Mouse (Mus musculus) kidney, adult 11 months (tissue): ENCODE results near the gene Tiam2.

Source experiments
- DNase-seq: peaks from one replicate; pipeline ENCODE4 v3.0.0; 2022

The Tiam2 gene

GRCm38 (mm10) chr17:3505711-3506110, 179.3 kb downstream of the Tiam2 start:
- DNase-seq = no peak

GRCm38 (mm10) chr17:3506508-3506907, 180.1 kb downstream of the Tiam2 start:
- DNase-seq = no peak

DNA sequence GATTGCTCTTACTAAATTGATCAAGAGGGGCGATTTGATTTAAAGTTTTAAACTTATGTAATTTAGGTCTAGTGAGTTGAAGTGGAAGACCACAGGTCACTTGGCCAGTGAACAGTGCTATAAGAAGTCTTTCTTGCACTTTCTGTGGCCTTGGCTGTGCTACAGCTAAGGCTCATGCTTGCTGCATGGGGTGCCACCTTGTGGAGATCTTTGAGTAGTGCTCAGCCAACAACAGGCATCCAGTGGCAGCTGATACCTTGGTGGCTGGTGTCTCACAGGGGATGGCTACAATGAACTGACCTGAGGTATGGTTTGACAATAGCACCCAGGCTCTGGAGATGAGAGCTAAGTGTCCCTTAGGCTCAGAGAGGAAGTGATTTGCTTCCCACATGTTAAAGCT, 183.5 kb downstream of the Tiam2 start:
- DNase-seq = peak; percentile 49

DNA sequence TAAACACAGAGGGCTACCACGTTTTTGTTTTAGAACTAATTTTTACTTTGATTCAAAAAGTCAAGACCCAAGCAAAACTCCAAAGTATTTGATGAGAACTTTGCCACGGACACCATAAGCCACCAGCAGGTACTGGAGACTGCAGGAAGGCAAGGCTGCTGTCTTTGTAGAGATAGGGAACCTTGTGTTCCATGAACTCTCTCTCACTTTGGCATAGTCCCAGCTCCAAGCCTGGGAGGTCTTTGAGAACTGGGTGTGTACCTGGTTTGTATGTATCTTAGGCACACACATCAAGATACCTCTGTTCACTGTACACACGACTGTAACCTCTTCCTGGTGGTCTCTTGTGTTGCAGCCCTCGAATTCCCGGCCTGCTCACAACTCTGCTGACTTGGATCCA, 187.9 kb downstream of the Tiam2 start:
- no peak for DNase-seq

- no peak for DNase-seq
Measured at GRCm38 (mm10) chr17:3515851-3516250, 189.5 kb downstream of the Tiam2 start.

DNA sequence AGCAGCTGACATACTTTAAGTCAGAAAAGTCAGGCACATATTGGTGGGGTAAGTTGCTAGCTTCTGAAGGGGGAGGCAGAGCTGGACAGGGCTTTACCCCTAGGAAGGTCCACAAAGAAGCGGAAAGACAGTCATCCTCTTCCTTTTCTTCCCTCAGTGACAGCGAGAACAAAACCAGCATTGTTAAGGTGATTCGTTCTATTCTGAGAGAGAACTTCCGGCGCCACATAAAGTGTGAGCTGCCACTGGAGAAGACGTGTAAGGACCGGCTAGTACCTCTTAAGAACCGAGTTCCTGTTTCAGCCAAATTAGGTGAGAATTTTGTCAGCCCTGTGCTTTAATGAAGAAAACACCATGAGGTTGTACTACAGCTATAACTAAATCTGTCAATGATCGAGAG, 190.0 kb downstream of the Tiam2 start:
- DNase-seq = no peak

DNA sequence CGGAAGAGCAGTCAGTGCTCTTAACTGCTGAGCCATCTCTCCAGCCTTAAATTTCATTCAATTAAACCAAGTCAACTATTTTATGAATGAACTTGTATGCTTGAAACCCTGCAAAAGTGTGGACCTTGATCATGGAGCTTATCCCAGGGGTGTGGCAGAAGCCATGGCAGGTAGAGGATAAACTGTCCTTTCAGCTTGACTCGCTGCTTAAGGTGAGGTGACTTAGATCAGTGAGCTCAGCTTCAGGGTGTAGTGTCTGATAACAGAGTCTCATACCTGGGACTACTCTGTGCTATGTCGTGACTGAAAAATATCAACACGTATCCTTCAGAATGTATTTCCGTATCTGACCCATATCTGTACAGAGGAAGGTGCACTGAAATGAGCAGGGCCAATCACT, 194.0 kb downstream of the Tiam2 start:
- DNase-seq = no peak

- DNase-seq = no peak
Measured at GRCm38 (mm10) chr17:3527841-3528471, 201.6 kb downstream of the Tiam2 start.

DNA sequence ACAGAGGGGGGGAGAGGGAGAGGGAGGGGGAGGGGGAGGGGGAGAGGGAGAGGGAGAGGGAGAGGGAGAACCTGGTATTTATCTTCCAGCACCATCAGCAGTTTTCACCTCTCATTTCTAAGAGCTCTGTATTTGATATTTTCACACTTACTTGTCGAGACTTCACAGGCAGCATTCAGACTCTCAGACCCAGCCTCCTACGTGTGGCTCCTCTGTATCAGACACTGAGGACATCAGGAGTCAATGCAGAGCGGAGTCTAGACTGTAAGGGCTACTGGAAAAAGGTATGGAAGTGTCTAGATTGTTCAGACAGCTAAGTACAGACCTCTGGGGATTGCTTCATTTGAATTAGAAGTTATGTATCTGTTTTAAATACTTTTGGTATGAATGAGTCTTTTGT, 203.2 kb downstream of the Tiam2 start:
- no peak for DNase-seq

- no peak for DNase-seq
Measured at GRCm38 (mm10) chr17:3530549-3530948, 204.2 kb downstream of the Tiam2 start.

DNA sequence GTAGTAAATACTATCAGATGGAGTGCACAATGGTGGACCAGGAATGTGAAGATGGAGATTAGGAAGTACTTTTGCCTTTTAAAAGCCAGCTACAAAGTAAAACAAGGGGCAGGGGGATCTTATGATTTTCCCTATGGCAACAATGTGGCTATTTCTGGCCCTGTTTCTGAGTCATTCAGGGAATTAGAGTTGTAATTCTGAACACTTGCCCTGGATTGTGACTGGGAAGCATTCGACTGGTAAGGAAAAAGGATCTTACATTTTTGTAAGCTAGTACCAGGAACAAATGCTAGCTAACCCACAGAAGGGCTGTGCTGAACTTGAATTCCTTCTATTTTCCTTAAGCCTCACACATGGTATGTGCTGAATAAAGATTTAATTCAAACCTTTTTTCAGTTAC, 205.3 kb downstream of the Tiam2 start:
- DNase-seq = no peak

GRCm38 (mm10) chr17:3532254-3532653, 205.9 kb downstream of the Tiam2 start, which contains the start of gene Cldn20:
TSS of gene Cldn20 (plus strand) at chr17:3532554.
- DNase-seq = no peak

DNA sequence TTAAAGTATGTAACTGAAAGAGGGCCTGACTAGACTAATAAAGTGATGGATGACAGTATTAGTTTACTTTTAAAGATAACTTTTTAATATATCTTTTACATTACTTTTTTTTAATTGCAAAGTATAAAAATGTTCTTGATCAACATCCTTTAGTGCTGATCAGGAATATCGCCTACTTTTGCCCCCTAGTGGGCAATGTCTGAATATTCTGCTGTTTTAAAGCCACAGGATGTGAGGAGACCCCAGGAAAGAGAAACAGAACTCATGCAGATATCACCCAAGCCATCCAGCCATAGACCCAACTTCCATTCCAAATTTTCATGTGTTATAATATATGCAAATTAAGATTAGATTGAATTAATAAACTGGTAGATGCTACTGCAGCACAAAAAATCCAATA, 207.1 kb downstream of the Tiam2 start:
- DNase-seq = no peak

GRCm38 (mm10) chr17:3540304-3540703, 213.9 kb downstream of the Tiam2 start:
- no peak for DNase-seq

DNA sequence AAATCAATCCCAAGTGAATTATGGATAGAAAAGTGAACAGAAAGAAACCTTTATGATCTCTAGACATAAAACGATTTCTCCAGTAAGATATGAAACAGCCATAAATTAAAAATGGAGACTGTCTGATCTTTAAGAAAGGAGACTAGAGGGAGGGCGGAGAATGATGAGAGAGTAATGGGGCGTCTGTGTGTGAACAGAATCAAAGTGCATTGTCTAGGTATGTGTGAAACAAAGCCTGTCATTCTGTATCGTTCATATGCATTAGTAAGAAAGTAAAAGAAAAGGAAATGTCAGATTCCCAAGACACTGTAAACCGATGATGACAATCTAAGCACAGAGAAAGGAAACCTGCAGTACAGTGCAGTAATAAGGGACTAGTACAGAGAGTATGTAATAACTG, 214.7 kb downstream of the Tiam2 start:
- no peak for DNase-seq

GRCm38 (mm10) chr17:3547725-3548124, 221.4 kb downstream of the Tiam2 start:
- DNase-seq = no peak

GRCm38 (mm10) chr17:3556251-3556650, 229.9 kb downstream of the Tiam2 start:
- no peak for DNase-seq

GRCm38 (mm10) chr17:3557331-3558311, 231.2 kb downstream of the Tiam2 start, which contains the start of gene Tfb1m:
TSS of gene Tfb1m (minus strand) at chr17:3557781.
- peak; percentile 99 for DNase-seq

GRCm38 (mm10) chr17:3558356-3558870, 232.0 kb downstream of the Tiam2 start:
- DNase-seq = peak; percentile 17

DNA sequence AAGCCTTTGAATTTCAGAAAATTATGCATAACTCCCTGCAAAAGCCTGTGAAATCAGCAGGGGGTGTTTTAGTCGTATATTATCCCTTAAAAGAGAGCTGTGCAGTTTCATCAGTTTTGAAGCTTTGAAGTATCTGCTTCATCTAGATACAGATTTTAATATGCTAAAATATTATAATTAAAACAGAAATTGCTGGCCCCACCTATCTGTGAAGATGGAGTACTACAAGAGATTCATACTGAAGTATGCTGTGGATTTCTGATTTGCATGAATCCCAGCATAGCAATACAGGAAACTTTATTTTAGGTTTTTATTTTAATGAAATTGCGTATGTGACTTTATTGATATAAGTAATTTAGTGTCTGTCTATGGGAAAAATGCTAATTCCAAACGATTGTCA, 234.2 kb downstream of the Tiam2 start:
- DNase-seq = no peak

- DNase-seq = no peak
Measured at GRCm38 (mm10) chr17:3562405-3562804, 236.0 kb downstream of the Tiam2 start.

DNA sequence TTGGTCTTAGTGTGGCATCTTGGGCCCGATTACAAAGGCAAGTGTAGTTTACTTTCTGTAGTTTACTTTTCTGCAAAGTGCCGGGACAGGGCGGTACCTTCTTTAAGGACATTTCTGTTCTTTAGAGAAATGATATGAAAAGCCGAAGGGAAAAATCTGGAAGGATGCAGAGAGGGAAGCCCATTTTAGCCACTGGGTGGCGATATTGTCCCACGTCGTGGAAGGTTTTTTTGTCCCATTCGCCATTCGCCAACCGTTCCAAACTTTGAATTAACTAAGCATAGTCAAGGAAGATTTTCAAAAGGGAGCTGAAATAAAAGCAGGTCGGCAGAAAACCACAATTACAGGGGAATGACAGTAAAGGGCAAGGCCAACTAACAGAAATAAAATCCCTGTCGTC, 244.5 kb downstream of the Tiam2 start:
- DNase-seq = peak; percentile 36
